ENCODE assay signal across 19 mouse cellular contexts in genomic region chr14:101469475-101470093, GRCm38 (mm10).
DNase-seq lines count a peak whose midpoint lies in the region; ATAC-seq lines count a peak whose summit lies in the region.
"Had no signal": no experiment of that assay in that cellular context is flagged by ENCODE, and none has a peak within 500 bp of the region (broad histone marks: within the 10 kb centered on the region; RNA-seq: fewer than 3 reads in every experiment).

No protein-coding gene starts in this region.

- 52% methylated on average over 5 of the region's 5 CpGs for WGBS in neural tube, embryonic 14.5 days
- 58% methylated on average over 5 of the region's 5 CpGs for WGBS in neural tube, embryonic 15.5 days
- WGBS in intestine, embryonic 14.5 days = 48% methylated on average over 5 of the region's 5 CpGs
- WGBS in intestine, embryonic 16.5 days = 50% methylated on average over 5 of the region's 5 CpGs
- WGBS in liver, embryonic 12.5 days (ENCODE audit: insufficient replicate concordance) = 69% methylated on average over 5 of the region's 5 CpGs

- H3K9me3 ChIP-seq in neural tube, embryonic 14.5 days (ENCODE audit: control insufficient read depth, low read length) = no peaks in the 10 kb centered on the region
- no peaks in the 10 kb centered on the region for H3K9me3 ChIP-seq in neural tube, embryonic 15.5 days (replicated peaks)
- no peaks in the 10 kb centered on the region for H3K9me3 ChIP-seq in intestine, embryonic 14.5 days (ENCODE audit: control insufficient read depth, low read length)
- no peaks in the 10 kb centered on the region for H3K9me3 ChIP-seq in intestine, embryonic 16.5 days (ENCODE audit: control insufficient read depth, low read length)
- no peaks in the 10 kb centered on the region for H3K9me3 ChIP-seq in liver, embryonic 12.5 days (replicated peaks)
- H3K9me3 ChIP-seq: embryonic facial prominence, embryonic 10.5 days; embryonic facial prominence, embryonic 12.5 days; forebrain, embryonic 15.5 days had no signal

- no peak overlapping the region for H3K4me3 ChIP-seq in neural tube, embryonic 14.5 days (ENCODE audit: low read depth, low read length)
- no peak overlapping the region for H3K4me3 ChIP-seq in neural tube, embryonic 15.5 days (replicated peaks)
- no peak overlapping the region for H3K4me3 ChIP-seq in intestine, embryonic 14.5 days (ENCODE audit: low read depth, low read length)
- H3K4me3 ChIP-seq in intestine, embryonic 16.5 days (ENCODE audit: low read length) = no peak overlapping the region
- no peak overlapping the region for H3K4me3 ChIP-seq in liver, embryonic 12.5 days
- H3K4me3 ChIP-seq: embryonic facial prominence, embryonic 10.5 days; embryonic facial prominence, embryonic 12.5 days; forebrain, embryonic 13.5 days; forebrain, embryonic 15.5 days had no signal

- intact Hi-C loops in left cerebral cortex, postnatal 36 days (cut with DNase I) = no loop called here

- no peak overlapping the region for H3K27ac ChIP-seq in neural tube, embryonic 14.5 days (ENCODE audit: low read depth, low read length)
- H3K27ac ChIP-seq in neural tube, embryonic 15.5 days (replicated peaks) = no peak overlapping the region
- no peak overlapping the region for H3K27ac ChIP-seq in intestine, embryonic 14.5 days (ENCODE audit: low read depth)
- no peak overlapping the region for H3K27ac ChIP-seq in intestine, embryonic 16.5 days (ENCODE audit: low read length)
- H3K27ac ChIP-seq in liver, embryonic 12.5 days = no peak overlapping the region
- H3K27ac ChIP-seq: embryonic facial prominence, embryonic 10.5 days; embryonic facial prominence, embryonic 12.5 days; forebrain, embryonic 13.5 days; forebrain, embryonic 15.5 days had no signal

- no peak overlapping the region for H3K9ac ChIP-seq in neural tube, embryonic 14.5 days (replicated peaks; ENCODE audit: low read depth, low read length)
- no peak overlapping the region for H3K9ac ChIP-seq in neural tube, embryonic 15.5 days (replicated peaks)
- no peak overlapping the region for H3K9ac ChIP-seq in intestine, embryonic 14.5 days (ENCODE audit: low read length)
- H3K9ac ChIP-seq in intestine, embryonic 16.5 days (ENCODE audit: low read depth, low read length) = no peak overlapping the region
- H3K9ac ChIP-seq in liver, embryonic 12.5 days = no peak overlapping the region
- H3K9ac ChIP-seq: embryonic facial prominence, embryonic 12.5 days; forebrain, embryonic 13.5 days; forebrain, embryonic 15.5 days had no signal

- H3K4me1 ChIP-seq in neural tube, embryonic 14.5 days (ENCODE audit: control insufficient read depth, insufficient read depth, low read length) = no peaks in the 10 kb centered on the region
- H3K4me1 ChIP-seq in neural tube, embryonic 15.5 days = 0 out of 2 replicates have a peak, but pooled peaks cover 3% of the 10 kb centered on the region
- H3K4me1 ChIP-seq in intestine, embryonic 14.5 days (replicated peaks; ENCODE audit: control insufficient read depth, insufficient read depth, low read length) = no peaks in the 10 kb centered on the region
- no peaks in the 10 kb centered on the region for H3K4me1 ChIP-seq in intestine, embryonic 16.5 days (ENCODE audit: control insufficient read depth, insufficient read depth, low read length)
- H3K4me1 ChIP-seq in liver, embryonic 12.5 days = no peaks in the 10 kb centered on the region
- H3K4me1 ChIP-seq: embryonic facial prominence, embryonic 10.5 days; embryonic facial prominence, embryonic 12.5 days; forebrain, embryonic 13.5 days had no signal

- H3K36me3 ChIP-seq in neural tube, embryonic 14.5 days (ENCODE audit: control insufficient read depth, insufficient read depth, low read length) = no peaks in the 10 kb centered on the region
- H3K36me3 ChIP-seq in neural tube, embryonic 15.5 days = no peaks in the 10 kb centered on the region; the same call in 1 of the 2 replicates
- no peaks in the 10 kb centered on the region for H3K36me3 ChIP-seq in intestine, embryonic 14.5 days (ENCODE audit: control insufficient read depth, insufficient read depth, low read length)
- H3K36me3 ChIP-seq in intestine, embryonic 16.5 days (ENCODE audit: control insufficient read depth, insufficient read depth, low read length) = no peaks in the 10 kb centered on the region
- H3K36me3 ChIP-seq in liver, embryonic 12.5 days = no peaks in the 10 kb centered on the region
- H3K36me3 ChIP-seq: embryonic facial prominence, embryonic 10.5 days; embryonic facial prominence, embryonic 12.5 days; forebrain, embryonic 15.5 days had no signal

- H3K4me2 ChIP-seq in neural tube, embryonic 14.5 days (ENCODE audit: low read depth, low read length) = no peak overlapping the region
- no peak overlapping the region for H3K4me2 ChIP-seq in neural tube, embryonic 15.5 days
- H3K4me2 ChIP-seq in intestine, embryonic 14.5 days (ENCODE audit: low read length) = no peak overlapping the region
- no peak overlapping the region for H3K4me2 ChIP-seq in intestine, embryonic 16.5 days (ENCODE audit: low read depth, low read length)
- no peak overlapping the region for H3K4me2 ChIP-seq in liver, embryonic 12.5 days
- H3K4me2 ChIP-seq: embryonic facial prominence, embryonic 12.5 days; forebrain, embryonic 13.5 days; forebrain, embryonic 15.5 days had no signal

- no peaks in the 10 kb centered on the region for H3K27me3 ChIP-seq in neural tube, embryonic 14.5 days (ENCODE audit: control insufficient read depth, insufficient read depth, low read length)
- H3K27me3 ChIP-seq in neural tube, embryonic 15.5 days (replicated peaks) = no peaks in the 10 kb centered on the region
- no peaks in the 10 kb centered on the region for H3K27me3 ChIP-seq in intestine, embryonic 14.5 days (replicated peaks; ENCODE audit: control insufficient read depth, insufficient read depth, low read length)
- H3K27me3 ChIP-seq in intestine, embryonic 16.5 days (replicated peaks; ENCODE audit: control insufficient read depth, insufficient read depth, low read length) = no peaks in the 10 kb centered on the region
- H3K27me3 ChIP-seq in liver, embryonic 12.5 days (replicated peaks) = no peaks in the 10 kb centered on the region
- H3K27me3 ChIP-seq: embryonic facial prominence, embryonic 12.5 days; forebrain, embryonic 13.5 days; forebrain, embryonic 15.5 days had no signal

- DNase-seq in intestine, embryonic 14.5 days (ENCODE audit: low spot score) = no peak
- DNase-seq in left cerebral cortex, postnatal 36 days (ENCODE audit: low spot score in 2 of 2) = no peak
- DNase-seq in urinary bladder, postnatal 4 days (ENCODE audit: low spot score in 2 of 2) = no peak
- DNase-seq: adrenal gland, adult 2 months; adrenal gland, postnatal 10 days; adrenal gland, postnatal 25 days; cerebellum, adult 11-12 months; cerebellum, adult 2 months; cerebellum, adult 9-10 months; cerebellum, postnatal 10 days; cerebellum, postnatal 25 days had no signal

- ATAC-seq in neural tube, embryonic 14.5 days (ENCODE audit: low read depth) = peak; percentile 54; the same call in 1 of the 2 replicates
- no peak for ATAC-seq in neural tube, embryonic 15.5 days (ENCODE audit: low FRiP score)
- ATAC-seq in intestine, embryonic 14.5 days (replicated peaks; ENCODE audit: low FRiP score, low TSS enrichment, low read depth) = peak; percentile 77
- peak; percentile 72 for ATAC-seq in intestine, embryonic 16.5 days
- no peak for ATAC-seq in liver, embryonic 12.5 days
- ATAC-seq: forebrain, embryonic 13.5 days; forebrain, embryonic 15.5 days had no signal

Comparison
In these comparisons a context has a peak if more than half of its experiments do, and no peak if none do; other contexts are left out.
1. ATAC-seq: peak in neural tube, embryonic 14.5 days (single experiment), intestine, embryonic 14.5 days (single experiment) and intestine, embryonic 16.5 days (single experiment); none in neural tube, embryonic 15.5 days (single experiment) and liver, embryonic 12.5 days (single experiment).